Mouse (Mus musculus) cerebellum, adult 11 months (tissue): Measurements from ENCODE around the gene Topaz1.

Experiments
- DNase-seq: peaks from one replicate; pipeline ENCODE4 v3.0.0; 2022

Gene Topaz1

DNA sequence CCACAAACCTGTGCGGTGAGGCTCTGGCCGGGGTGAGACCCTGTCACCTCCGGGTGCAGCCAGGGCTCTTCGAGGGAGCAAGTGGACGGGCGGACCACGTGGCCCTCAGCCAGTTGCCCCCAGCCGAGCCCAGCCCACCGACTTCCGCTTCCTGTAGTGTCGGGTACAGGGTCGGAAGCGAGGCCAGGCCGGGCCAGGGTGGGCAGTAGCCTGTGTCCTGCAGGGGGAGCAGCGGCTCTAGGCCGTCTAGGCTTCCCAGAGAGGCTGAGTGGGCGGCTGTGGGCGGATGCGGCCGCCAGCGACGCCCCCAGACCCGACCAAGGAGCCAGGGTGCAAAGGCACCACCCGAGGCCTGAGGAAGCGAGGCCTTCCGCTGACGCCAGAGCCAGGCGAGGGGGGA lies at the start of gene Topaz1:
Gene Topaz1 (plus strand): TSS at position 287 of the 400 bp plus-strand sequence.
- DNase-seq, result no peak

DNA sequence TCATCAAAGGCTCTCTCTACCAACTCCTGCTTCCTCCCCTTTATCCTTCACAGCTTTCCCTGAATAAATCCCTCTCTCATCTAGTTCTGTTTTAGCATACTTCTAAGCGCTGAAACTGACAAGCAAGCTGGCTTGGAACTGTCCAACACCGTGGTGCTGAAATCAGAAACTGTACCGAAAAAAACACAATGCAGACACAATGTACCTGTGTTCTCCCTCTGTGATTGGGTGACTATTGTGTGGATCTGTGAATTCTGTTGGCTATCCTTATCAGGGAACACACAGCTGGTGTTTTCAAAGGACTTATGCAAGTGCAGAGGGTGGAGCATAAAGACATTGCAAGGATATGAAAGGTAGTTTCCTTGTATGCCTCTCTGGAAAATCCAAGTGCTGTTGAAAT lies 45.3 kb upstream of the Topaz1 start:
- no peak for DNase-seq

DNA sequence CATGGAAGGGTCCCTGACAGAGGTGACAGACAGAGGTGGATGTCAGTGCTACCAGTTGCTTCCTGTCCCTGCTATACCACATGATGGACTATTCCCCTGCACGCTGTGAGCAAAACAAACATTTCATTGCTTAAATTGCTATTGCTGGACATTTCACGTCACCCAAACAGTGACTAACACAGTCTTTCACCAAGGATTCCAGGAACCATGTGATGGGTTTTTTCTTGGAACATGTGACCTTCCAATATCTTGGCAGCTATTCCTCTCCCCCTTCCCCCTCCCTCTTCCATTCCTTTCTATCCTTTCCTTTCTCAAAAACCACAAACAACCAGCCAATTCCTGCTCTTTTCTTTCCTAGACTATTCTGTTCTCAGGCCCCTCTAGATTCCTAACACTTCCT lies 33.3 kb upstream of the Topaz1 start:
- DNase-seq, result no peak

DNA sequence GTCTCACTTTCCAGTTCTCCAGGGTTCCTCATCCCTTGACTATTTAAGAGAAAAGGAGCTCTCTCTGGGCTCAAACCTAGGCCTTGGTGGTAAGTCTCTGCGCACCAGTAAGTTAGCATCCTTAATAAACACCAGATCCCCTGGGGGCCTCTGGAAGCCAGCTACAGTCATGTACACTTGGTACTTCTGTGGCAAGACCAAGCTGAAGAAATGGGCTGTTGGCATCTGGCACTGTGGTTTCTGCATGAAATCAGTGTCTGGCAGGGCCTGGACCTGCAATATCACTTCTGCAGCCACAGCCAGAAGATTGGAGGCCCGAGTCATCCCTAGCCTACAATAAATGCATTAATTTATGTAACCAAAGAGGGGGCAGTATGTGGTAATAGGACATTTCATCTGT lies 32.1 kb upstream of the Topaz1 start:
- DNase-seq, result no peak

DNA sequence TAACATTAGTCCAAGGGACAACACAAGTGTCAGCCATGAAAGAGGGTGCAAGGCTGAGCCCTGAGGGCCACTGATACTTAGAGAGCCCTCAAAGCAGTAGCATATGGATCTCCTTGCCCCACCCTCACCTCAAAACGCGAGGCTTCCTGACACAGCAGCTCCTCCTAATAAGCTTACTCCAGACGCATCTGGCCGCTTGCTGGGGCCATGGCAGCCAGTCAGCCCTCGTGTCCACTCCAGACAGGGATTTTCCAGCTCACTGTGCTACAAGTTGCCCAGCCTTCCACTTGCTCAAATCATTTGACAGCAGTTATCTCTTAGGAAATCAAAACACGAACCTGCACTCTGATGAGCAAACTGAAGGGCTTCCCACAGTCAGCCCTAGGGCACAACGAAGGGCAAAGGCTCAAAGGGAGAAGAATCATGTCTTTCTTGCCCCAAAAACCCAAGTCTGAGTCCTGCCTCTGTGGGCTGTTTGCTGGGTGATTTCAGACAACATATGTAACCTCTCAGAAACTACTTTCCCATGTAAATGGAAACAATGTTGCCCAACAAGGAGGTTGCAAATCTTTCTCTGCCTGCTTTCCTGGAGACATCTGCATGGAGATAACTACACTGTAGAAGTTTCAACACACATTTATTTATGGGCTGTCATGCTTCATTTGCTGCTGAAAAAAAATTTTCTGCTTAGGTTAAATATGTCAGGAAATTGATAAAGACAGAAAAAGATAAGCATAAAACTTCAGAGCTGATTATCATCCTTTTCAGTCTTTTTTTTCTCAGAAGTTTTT lies 30.8 kb upstream of the Topaz1 start:
- DNase-seq, result no peak

DNA sequence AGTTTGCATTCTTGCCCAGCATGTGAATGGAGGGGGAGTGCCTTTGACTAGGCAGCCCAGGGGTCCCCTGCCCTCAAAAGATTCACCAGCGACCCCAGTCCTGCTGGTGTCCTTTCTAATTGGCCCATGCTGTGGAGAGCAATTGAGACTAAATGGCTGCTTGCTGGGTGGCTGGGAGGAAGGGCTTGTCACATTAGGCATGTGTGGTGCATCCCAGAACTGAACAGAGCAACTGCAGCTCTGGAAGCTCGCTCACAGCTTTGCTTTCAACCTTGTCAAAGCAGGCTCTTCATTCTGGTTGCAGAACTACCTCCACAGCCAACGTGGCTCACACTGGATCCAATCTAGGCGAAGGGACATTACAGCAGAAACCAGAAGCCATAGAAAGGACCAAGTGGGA lies 24.9 kb upstream of the Topaz1 start:
- no peak for DNase-seq

DNA sequence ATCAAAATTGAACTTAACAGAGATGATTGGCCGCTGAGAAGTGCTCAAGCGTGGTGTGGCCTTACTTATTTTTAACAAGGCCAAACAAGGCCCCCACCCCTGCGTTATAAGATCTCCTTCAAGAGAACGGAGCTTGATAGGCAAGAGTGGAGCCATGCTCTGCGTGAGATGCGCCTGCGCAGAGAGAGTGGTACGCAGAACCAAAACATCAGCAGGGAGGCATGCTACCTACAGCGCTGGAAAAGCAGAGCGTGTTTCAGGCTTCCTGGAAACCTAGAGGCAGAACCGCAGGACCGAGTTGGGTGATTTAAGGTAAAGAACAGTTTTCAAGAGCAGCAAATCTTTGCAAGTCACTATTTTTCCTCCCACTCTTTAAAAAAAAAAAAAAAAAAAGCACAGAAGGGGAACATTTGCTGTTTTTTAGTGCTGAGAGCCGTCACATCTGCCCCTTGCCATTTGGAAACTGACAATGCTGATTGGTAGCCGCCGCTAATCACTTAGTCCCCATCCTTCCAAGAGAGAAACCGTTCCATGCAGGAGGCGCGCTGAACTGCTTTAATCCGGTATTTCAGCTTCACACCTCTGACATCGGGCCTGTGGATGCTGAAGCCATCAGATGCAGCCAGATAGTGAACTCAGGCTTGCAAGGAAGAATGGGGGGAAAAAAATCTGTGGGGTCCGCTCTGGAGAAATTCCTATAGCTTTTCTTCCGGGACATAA lies 21.9 kb upstream of the Topaz1 start:
- no peak for DNase-seq

DNA sequence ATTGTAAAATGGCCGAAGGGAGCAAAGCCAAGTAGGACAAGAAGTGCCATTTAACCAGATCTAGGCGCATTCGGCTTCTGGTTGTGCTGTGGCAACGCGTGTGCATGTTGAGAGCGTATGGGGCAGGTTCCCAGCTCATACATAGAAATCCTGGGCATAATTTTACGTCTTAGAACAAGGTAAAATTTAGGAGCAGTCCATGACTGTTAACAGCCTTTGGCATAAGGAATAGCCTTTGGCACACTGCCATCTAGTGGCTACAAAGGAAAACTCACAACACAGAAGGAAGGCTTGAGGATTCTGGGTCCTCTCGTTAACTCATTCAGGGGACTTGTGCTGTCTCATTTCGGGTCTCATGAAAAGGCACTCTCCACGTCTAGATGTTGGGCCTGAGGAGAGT lies 17.6 kb upstream of the Topaz1 start:
- peak; percentile 15 for DNase-seq

DNA sequence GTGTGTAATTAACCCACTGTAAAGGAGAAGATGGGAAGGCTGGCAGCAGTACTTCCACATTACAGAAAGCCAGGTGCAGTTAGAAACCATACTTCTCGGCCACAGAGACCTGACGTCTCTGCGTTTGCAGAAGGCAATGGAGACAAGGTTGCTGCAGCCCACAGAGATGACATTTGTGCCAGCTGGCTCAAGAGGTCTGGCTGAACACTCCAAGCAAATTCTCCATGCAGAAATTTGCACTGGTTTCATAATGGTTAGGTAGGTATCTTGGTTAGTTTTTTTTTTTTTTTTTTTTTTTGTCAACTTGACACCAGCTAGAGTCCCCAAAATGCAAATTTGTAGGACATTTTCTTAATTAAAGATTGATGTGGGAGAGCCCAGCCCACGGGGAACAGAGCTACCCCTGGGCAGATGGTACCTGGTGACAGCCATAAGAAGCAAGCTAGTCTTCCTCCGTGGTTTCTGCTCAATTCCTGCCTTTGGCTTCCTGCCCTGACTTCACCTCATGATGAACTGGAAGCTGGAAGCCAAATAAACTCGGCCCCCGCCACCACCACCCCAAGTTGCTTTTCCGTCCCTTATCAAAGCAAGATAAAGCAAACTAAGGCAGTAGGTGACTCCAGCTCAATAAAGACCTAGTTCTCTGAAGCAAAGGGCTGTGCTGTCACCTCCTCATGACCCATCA lies 14.9 kb upstream of the Topaz1 start:
- DNase-seq, result no peak

DNA sequence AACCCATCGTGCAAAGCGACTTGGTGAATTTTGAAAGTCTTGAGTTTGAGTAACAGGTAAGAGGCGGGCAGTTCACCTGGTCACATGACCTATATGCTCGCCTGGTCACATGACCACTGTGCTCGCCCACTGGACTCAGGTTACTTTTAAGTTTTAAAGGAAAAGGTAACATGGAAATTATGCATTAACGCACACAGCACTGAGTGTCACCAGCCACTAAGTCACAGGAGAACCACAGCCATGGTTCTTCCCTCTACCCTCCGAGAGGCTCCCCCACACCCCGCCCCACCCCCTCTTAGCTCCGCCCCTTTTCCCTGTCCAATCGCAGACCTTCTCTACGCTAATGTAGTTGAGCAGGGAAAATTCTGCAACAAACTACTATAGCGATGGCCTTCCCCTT lies 13.9 kb upstream of the Topaz1 start:
- no peak for DNase-seq

DNA sequence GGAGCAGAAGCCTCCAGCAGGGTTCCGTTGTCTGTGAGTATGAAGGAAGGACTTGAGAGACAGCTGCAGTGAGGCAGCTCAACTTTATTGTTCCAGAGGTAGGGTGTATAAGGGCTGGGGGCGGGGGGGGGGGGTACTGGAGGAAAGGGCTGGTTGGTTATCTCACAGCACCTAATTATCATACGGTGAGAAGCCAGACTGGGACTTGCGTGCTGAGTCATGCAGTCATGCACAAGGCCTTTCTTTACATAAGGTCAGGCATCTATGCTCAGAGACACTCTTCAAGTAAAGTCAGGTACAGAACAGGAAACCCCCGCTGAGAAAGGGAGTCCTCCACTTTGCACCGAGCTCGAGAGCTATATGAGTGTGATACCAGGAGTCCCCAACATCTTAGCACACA lies 12.2 kb upstream of the Topaz1 start:
- DNase-seq, result no peak

DNA sequence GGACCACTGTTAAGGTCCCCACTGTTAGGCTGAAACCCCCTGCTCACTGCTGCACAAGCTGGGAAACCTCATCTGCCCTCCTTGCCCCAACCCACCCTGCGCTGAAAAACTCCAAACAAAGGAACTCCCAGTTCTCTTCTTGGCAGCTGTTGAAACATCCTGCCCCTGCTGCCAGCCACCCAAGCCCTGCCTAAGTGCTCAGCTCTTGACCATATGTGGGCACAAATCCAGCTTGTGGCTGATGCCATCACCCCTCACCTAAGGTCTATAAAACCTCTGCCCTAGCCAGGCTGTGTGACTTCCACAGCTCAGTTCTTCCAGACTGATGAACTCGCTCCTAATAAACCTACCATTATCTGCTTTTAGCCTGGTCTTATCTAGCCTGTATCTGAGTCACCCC lies 11.1 kb upstream of the Topaz1 start:
- DNase-seq, result no peak

DNA sequence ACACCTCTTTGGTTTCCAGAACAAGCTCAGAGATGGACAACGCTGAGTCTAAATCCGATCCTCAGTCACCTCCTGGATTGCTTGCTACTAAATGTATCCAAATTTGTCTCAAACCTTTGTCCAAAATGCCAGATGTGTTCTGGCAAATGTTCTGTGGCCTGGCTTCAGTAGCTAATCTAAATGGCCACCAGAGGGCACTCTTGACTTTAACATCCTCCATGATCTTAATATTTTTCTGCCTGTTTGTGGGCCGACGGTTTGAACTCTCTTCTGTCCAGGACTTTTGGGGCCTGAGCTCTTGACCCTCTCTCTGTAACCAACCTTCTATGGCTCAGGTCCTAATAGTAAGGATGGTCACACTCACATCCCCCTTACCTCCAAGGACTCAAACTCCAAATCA lies 10.4 kb upstream of the Topaz1 start:
- peak; percentile 16 for DNase-seq

DNA sequence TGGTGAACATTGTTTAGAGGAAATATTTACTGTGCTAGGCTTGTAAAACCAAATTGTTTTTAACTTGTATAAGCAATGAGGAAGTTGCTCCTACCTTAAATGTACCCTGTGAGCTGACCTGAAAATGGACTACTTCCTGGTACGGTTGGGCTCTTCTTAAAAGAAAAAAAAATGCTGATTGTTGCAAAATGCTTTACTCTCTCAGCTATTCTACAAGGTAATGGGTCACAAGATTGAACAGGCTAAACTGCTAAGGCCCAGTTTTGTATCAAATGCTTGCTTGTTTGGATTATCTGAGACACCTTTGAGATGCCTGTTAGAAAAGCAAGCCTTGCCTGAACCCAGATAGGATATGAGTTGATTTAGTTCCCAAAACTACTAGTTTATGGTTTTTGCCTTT lies 1.3 kb upstream of the Topaz1 start:
- no peak for DNase-seq

DNA sequence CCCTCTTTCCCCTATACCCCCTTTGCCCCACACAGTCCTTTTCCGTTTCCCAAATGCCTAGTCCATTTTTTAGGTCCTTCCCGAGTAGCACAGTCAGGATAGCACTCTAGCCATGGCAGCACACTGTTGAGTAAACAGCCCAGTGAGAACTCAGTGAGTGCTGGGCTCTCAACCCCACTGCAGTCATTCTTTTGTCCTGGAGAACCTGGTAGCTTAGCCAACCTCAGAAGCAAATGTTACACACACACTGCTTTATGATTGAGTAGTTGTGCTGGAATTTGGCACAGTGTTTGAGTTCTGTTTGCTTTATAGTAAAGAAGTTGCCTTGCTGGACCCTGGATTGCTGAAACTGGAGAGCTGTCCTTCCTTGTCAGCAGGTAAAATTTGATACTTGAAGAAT lies 10.5 kb downstream of the Topaz1 start:
- DNase-seq, result no peak

DNA sequence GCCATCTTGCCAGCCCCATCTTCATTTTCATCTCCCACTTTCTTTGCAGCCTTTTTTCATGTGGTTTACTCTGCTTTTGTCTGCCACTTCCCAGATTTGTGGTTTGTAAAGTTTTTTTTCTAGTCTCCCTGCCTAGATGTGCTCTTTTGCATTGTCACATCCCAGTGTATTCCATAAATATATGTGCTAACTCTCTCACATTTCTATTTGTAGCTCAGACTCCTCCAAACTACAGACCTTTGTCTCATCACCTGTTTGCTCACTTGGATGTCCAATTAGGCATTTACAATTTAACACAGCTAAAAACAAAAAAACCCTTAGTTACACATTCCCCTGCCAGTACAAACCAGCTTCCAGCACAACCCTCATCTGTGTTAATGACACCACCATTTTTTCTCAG lies 13.0 kb downstream of the Topaz1 start:
- DNase-seq, result no peak

DNA sequence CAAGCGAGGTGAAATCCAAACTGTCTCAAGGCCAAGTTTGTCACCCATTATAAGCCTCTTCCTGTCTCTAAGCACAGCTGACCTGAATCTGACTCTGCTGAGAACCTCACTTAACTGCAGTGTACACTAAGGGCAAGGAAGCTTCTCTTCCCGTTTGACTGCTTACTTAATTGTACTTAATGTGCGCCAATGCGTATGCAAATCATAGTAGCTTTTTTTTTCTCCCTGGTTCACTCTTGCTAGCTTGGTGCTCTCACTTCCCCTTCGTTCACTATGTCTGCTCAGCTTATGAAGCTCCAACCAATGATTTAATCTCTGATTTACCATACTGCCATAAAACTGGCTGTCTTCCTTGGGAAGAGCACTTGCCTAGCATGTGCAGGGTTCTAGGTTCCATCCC lies 38.1 kb downstream of the Topaz1 start:
- DNase-seq, result no peak

DNA sequence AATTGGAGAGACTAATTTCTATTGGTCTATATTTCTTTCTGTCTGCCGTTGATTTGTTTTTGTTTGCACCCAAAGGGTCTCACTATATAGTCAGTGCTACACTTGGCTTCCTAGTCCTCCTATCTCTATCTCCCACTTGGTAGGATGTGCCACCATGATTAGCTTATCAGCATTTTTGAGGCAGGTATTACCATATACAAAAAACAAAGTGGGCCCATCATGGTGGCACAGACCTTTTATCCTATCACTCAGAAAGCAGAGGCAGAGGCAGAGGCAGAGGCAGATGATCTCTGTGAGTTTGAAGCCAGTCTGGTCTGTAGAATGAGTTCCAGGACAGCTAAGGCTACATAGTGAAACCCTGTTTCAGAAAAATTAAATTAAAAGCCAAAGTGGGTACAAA lies 39.4 kb downstream of the Topaz1 start:
- DNase-seq, result no peak

DNA sequence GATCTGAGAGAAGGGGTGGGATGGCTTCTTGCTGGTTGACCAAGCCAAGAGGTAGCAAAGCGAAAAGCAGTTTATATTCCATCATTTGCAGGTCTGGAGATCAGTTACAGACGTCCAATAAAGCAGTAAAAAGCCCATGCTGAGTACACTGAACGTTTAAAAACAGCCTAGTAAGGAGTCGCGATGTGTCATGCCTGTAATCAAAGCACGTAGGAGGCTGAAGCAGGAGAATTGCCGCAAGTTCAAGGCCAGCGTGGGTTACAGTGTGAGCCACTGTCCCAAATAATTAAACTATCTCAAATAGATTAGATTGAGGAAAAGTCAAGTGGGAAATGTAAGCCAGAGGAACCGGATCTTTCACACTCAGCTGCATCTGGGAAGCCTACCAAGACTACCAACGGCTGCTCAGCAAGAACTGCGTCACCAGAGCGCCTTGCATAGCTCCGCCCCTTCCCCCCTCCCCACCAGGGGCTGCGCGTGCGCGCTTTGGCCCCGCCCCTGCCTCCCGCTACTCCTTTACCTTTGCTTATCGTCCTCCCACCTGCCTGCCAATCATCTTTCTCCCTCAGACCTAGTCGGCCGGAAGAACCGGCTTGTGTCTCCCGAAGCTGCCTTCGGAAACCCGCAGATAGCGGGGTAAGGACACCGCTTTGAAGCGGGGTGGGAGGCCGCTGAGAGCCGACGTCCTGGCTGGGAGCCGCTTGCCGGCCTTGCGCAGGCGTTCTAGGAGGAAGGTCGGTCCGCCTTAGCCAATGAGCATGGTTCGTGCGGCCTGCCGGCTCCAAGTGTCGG lies 58.1 kb downstream of the Topaz1 start, which contains the start of gene Tcaim:
Gene Tcaim (plus strand): TSS at position 487 of the 792 bp plus-strand sequence.
- DNase-seq, result peak; percentile 90

DNA sequence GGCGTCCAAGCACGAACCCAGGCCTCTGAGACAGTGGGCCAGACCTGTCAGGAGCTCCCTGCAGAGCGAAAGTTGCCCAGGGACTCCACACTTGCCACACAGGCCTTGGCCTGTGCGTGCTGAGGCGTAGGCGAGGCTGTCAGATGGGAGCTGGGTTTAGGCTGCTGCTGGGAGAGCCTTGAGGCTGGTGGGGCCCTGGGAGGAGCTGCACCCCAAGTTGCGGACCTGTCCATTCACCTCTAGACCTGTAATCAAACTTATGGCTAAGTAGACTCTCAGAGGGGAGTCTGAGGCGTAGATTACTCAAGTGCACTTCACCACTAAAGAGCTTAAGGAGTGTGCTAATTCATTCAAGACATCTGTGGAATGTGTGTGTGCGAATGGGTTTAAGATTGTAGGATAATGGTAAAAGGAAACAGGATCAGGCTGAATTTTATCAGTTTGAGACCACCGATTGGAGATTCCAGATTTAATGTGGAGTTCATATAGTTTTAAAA lies 58.7 kb downstream of the Topaz1 start:
- no peak for DNase-seq

DNA sequence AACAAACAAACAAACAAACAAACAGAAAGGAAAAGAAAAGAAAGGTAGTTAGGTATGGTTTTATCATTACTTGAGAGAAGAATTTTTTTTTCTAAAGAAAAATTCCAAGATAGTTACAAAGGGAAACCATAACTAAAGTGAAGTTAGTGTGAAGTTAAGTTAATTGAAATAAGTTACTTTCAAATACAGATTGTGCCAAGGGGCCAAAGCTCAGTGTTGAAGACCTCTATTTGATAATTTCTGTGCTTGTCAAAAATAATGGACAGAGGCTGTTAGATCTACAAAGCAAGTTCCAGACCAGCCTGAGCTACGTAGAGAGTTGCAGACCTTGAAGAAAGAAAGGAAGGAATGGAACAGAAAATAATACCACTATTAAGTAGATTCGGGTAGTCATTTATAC lies 60.0 kb downstream of the Topaz1 start:
- DNase-seq, result no peak

DNA sequence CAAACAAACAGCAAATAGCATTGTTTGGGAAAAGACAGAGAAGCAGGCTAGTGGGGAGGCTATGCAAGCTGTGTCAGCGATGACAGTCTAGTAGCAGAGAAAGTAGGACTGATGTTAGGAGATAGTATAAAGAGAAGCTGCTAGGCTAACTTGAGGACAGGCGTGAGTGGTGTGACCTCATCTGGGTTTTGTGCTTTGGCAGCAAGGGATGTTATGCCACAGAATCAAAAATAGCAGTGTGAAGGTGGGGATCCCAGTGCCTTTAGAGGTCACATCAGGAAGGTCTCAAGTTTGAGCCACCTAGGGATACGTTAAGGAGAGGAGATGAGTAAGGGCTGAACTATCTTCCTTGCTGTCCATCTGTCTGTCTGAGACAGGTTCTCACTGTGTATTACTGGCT lies 63.1 kb downstream of the Topaz1 start:
- DNase-seq, result no peak

DNA sequence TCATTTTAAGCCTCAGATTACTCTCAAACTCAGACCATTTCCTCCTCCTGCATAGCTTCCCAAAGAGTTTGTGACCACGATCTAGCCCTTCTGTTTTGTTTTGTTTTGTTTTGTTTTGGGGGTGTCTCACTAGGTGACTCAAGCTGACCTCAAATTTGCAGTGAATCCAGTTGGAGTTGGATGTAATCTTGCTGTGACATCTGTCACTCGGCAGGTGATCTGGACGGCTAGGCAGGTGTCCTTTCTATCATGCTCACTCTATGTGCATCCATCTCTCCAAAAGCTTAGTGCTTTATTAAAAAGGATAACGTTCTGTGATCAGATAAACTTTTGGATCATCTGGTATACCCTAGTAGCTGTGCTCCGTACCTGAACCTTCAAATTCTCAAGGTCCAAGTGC lies 65.2 kb downstream of the Topaz1 start:
- DNase-seq, result peak; percentile 30
